In the genomic region with DNA sequence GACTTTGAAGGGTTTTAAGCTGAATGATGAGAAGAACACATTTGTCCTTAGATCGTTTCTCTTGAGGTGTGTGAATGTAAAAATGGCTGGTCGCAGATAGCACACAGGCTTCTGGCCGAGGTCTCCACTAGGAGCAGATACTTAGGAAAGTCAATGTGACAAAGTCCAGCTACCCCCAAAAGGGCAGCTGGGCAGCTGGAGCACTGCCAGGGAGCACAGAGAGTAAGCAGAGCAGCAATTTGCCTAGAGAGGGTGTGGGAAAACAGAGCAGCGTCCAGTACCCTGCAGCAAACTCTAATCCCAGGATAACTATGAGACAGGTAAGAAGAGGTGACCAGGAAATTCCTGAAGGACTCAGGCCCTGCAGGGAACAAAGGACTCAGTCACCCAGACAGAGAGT, we compare ENCODE assay signal across 15 mouse cellular contexts.
DNase-seq lines count a peak whose midpoint lies in the region; TF ChIP-seq lines count a peak whose summit lies in the region.
"Had no signal": no experiment of that assay in that cellular context is flagged by ENCODE, and none has a peak within 500 bp of the region (broad histone marks: within the 10 kb centered on the region; RNA-seq: fewer than 3 reads in every experiment).

No protein-coding gene starts in this region.

- no peak overlapping the region for H3K4me3 ChIP-seq in gastrocnemius, adult 2 months
- no peak overlapping the region for H3K4me3 ChIP-seq in midbrain, embryonic 10.5 days
- H3K4me3 ChIP-seq: limb, embryonic 13.5 days; myocyte had no signal

- H3K4me1 ChIP-seq in midbrain, embryonic 10.5 days = peaks cover 16% of the 10 kb centered on the region

- H3K9me3 ChIP-seq in midbrain, embryonic 10.5 days (replicated peaks) = no peaks in the 10 kb centered on the region
- H3K9me3 ChIP-seq: limb, embryonic 13.5 days had no signal

- intact Hi-C loops in gastrocnemius, postnatal 14 days (cut with DNase I; ENCODE audit: low total_unique reads) = no loop called here
- intact Hi-C loops in gastrocnemius, adult 2 months (cut with DNase I) = no loop called here
- intact Hi-C loops in left cerebral cortex, postnatal 4 days (cut with DNase I) = no loop called here

- TF ChIP-seq CTCF in gastrocnemius, adult 2 months (IDR thresholded peaks at IDR 0.05) = no peak

- no peak overlapping the region for H3K27ac ChIP-seq in gastrocnemius, adult 2 months
- no peak overlapping the region for H3K27ac ChIP-seq in midbrain, embryonic 10.5 days (replicated peaks)
- H3K27ac ChIP-seq: limb, embryonic 13.5 days; stomach, postnatal 0 days had no signal

- 90% methylated on average over 4 of the region's 4 CpGs for WGBS in midbrain, embryonic 10.5 days

- DNase-seq in gastrocnemius, postnatal 14 days = peak; percentile 11
- DNase-seq in gastrocnemius, adult 2 months = no peak
- peak; percentile 7 for DNase-seq in left cerebral cortex, postnatal 4 days
- no peak for DNase-seq in left cerebral cortex, adult 9 months (ENCODE audit: low spot score in 2 of 2)
- DNase-seq in liver = peak; percentile 51
- no peak for DNase-seq in midbrain, embryonic 10.5 days (ENCODE audit: low spot score)
- DNase-seq in right cerebral cortex, postnatal 14 days = no peak
- DNase-seq: cerebellum, adult 11 months; lung, postnatal 14 days; right cerebral cortex, adult 18-20 months; thymus, postnatal 14 days had no signal

- H3K36me3 ChIP-seq in midbrain, embryonic 10.5 days = no peaks in the 10 kb centered on the region
- H3K36me3 ChIP-seq: limb, embryonic 13.5 days had no signal

- no peaks in the 10 kb centered on the region for H3K27me3 ChIP-seq in midbrain, embryonic 10.5 days (ENCODE audit: low read depth, poor library complexity, severe bottlenecking)
- H3K27me3 ChIP-seq: limb, embryonic 13.5 days; Patski had no signal

Comparison
In these comparisons a context has a peak if more than half of its experiments do, and no peak if none do; other contexts are left out.
1. DNase-seq: peak in gastrocnemius, postnatal 14 days (single experiment), left cerebral cortex, postnatal 4 days (single experiment) and liver (single experiment); none in gastrocnemius, adult 2 months (single experiment), left cerebral cortex, adult 9 months (0 of 2), midbrain, embryonic 10.5 days (single experiment) and right cerebral cortex, postnatal 14 days (single experiment).